Mouse (Mus musculus): ENCODE results near the gene Gas2. TPM values are rescaled to one million over a fixed set of nuclear protein-coding genes. Genes with fewer than 3 reads are reported as not detected.
A peak's percentile ranks its signal among the peaks of the same experiment; 100 is the strongest.

Gene Gas2
- polyA plus RNA-seq, 1 experiment from 2014 or later = 1.4 TPM

- no peak overlapping the region for H3K4me3 ChIP-seq (ENCODE audit: inconsistent target)
- 93% methylated on average over 1 of the region's 1 CpGs for WGBS (ENCODE audit: missing documents)
Observed at GRCm38 (mm10) chr7:51865336-51865735, 3.5 kb downstream of the Gas2 start.

DNA sequence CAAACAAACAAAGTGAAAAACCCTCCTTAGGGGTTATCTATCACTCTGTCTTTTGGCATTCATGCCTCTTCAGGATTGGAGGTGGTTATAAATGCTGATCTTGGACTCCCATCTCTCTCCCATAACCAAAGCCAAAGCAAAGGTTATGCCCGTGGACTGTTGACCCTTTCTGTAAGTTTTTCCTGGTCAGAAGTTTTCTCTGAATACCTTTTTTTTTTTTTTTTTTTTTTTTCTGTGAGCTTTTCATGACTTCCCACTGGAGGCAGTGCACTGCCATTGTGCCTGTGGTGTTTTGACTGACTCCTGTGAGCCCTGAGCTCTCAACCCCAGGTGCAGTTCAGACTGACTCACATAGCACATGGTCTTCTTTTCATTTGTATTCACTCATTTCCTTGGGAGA is 6.2 kb downstream of the Gas2 start:
- no peaks in the 10 kb centered on the region for H3K36me3 ChIP-seq (ENCODE audit: inconsistent target)
- H3K4me3 ChIP-seq (ENCODE audit: inconsistent target) = no peak overlapping the region
- H3K79me2 ChIP-seq (ENCODE audit: inconsistent target) = no peaks in the 10 kb centered on the region
- no peak overlapping the region for H3K27ac ChIP-seq
- 90% methylated on average over 1 of the region's 1 CpGs for WGBS (ENCODE audit: missing documents)

More at GRCm38 (mm10) chr7:51865336-51865735, 3.5 kb downstream of the Gas2 start:
- H3K79me2 ChIP-seq (ENCODE audit: inconsistent target) = no peaks in the 10 kb centered on the region; the same call in 1 of the 2 replicates
- no peak overlapping the region for H3K27ac ChIP-seq
- no peaks in the 10 kb centered on the region for H3K36me3 ChIP-seq (ENCODE audit: inconsistent target)

- Histone ChIP-seq H3K79me2 (ENCODE audit: inconsistent target) (no peaks in the 10 kb centered on the region), H3K27ac (no peak overlapping the region), H3K4me3 (ENCODE audit: inconsistent target) (no peak overlapping the region), H3K36me3 (ENCODE audit: inconsistent target) (no peaks in the 10 kb centered on the region)
- WGBS (ENCODE audit: missing documents) = 92% methylated on average over 1 of the region's 1 CpGs
Observed at GRCm38 (mm10) chr7:51872041-51872440, 10.2 kb downstream of the Gas2 start.

DNA sequence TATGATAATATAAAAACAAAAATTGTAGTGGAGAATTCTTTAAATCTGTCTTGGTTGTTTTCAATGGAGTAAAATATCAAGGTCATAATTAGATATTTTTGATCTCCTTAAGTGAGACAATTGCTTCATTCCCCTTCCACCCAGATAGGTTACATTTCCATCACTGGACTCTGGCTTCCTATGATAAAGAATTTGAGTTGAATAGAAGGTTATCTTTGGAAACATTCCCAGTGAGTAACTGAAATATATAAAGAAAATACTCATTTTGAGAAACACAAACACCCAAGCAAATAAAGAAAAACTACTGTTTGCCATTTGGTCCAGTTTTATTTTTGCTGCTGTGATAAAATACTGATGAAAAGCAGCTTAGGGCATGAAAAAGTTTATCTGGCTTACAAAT is 10.8 kb downstream of the Gas2 start:
- H3K4me3 ChIP-seq (ENCODE audit: inconsistent target) = no peak overlapping the region
- H3K79me2 ChIP-seq (ENCODE audit: inconsistent target) = no peaks in the 10 kb centered on the region
- H3K27ac ChIP-seq = no peak overlapping the region
- no peaks in the 10 kb centered on the region for H3K36me3 ChIP-seq (ENCODE audit: inconsistent target)

DNA sequence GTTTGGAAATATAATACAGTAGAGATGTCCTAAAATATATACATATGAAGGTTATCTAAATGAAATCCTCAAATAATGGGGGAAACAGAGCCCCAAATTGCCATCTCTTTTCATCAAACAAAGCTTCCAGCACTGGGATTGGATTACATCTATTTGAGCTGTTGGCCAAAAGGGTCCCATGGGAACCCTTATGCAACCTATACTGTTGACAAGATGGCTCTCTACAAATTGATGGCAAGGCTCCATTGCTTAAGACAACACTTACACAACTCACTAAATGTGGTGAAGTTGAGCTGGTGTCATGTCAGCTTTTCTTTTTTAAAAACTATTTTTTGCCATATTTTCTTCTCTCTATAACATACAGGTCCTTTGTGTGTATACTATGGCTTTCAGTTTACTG is 14.5 kb downstream of the Gas2 start:
- H3K4me3 ChIP-seq (ENCODE audit: inconsistent target) = no peak overlapping the region
- no peaks in the 10 kb centered on the region for H3K36me3 ChIP-seq (ENCODE audit: inconsistent target)
- no peak overlapping the region for H3K27ac ChIP-seq
- H3K79me2 ChIP-seq (ENCODE audit: inconsistent target) = no peaks in the 10 kb centered on the region

DNA sequence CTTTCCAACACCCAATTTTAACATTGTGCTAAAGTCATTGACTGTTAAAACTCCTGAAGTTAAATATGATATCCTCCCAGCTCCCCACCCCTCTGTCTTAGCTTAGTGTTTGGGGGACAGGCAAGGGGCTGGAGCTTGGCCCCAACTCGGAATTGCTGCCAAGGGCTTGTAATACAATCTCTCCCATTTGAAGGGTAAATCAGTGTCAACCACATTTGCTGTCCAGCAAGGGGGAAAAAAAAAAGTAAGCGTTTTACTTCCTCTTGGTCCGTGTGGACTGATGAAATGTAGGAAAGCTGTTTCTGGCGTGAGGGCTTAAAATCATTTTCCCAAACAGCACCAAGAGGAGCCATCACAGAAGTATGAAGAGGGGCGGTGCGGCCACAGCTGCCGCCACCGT is 16.9 kb downstream of the Gas2 start:
- no peak overlapping the region for H3K27ac ChIP-seq
- H3K79me2 ChIP-seq (ENCODE audit: inconsistent target) = no peaks in the 10 kb centered on the region
- WGBS (ENCODE audit: missing documents) = under 1% methylated on average over 8 of the region's 8 CpGs
- no peaks in the 10 kb centered on the region for H3K36me3 ChIP-seq (ENCODE audit: inconsistent target)
- H3K4me3 ChIP-seq (ENCODE audit: inconsistent target) = peak overlapping the region; percentile 20; the same call in 1 of the 2 replicates

DNA sequence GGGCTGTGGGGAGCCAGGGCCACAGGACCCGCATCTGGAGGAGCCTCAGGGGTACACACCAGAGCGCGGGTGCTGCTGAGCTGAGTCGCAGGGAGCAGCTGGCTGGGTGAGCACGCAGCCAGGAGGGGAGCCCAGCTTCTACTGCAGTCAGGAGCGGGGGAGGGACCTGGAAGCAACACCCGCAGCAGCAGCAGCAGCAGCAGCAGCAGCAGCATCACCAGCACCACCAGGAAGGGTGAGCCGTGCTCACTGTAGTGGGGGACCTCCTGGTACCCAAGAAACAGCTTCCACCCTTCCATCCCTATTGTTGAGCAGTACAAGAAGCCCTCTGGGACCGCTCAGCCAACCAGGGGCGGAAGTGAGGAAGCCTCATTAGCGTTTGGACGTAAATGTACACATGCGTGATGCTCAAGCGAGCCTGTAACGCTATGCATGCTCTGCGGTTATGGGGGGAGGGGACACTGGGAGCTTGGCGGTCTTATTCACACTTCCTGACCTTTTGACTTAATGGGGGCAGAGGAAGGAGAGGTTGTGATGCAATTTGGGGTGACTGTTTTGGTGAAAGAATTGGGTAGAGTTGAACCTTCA is 17.4 kb downstream of the Gas2 start:
- Histone ChIP-seq H3K4me3 (ENCODE audit: inconsistent target) (peak overlapping the region; percentile 20; the same call in 1 of the 2 replicates), H3K79me2 (ENCODE audit: inconsistent target) (no peaks in the 10 kb centered on the region), H3K27ac (no peak overlapping the region), H3K36me3 (ENCODE audit: inconsistent target) (no peaks in the 10 kb centered on the region)
- WGBS (ENCODE audit: missing documents) = 2% methylated on average over 17 of the region's 17 CpGs

GRCm38 (mm10) chr7:51880121-51880520 is 18.3 kb downstream of the Gas2 start:
- Histone ChIP-seq H3K4me3 (ENCODE audit: inconsistent target) (no peak overlapping the region), H3K27ac (no peak overlapping the region), H3K36me3 (ENCODE audit: inconsistent target) (no peaks in the 10 kb centered on the region), H3K79me2 (ENCODE audit: inconsistent target) (no peaks in the 10 kb centered on the region)
- 93% methylated on average over 4 of the region's 4 CpGs for WGBS (ENCODE audit: missing documents)

DNA sequence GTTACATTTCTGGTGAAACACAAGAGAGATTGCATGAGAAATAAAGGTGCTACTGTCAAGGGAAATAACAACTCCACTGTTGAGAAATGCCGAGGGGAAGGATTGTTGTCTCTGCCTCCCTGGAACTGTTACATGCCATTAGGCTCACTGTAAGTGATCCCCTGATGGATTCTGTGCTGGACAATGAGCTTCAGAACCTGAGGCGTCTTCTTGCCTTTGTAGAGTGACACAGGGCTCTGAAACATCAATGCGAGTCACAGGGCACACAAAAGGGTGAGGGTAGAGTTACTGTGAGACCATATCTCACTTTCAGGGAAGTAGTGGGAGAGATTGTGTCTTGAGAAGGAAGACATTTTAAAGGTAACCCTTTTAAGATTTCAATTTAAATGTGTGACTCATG is 23.5 kb downstream of the Gas2 start:
- Histone ChIP-seq H3K4me3 (ENCODE audit: inconsistent target) (no peak overlapping the region), H3K27ac (no peak overlapping the region), H3K79me2 (ENCODE audit: inconsistent target) (no peaks in the 10 kb centered on the region), H3K36me3 (ENCODE audit: inconsistent target) (no peaks in the 10 kb centered on the region)
- 93% methylated on average over 3 of the region's 3 CpGs for WGBS (ENCODE audit: missing documents)

- H3K4me3 ChIP-seq (ENCODE audit: inconsistent target) = no peak overlapping the region
- H3K27ac ChIP-seq = no peak overlapping the region
- H3K36me3 ChIP-seq (ENCODE audit: inconsistent target) = no peaks in the 10 kb centered on the region
- H3K79me2 ChIP-seq (ENCODE audit: inconsistent target) = no peaks in the 10 kb centered on the region
- WGBS (ENCODE audit: missing documents) = 92% methylated on average over 11 of the region's 11 CpGs
Observed at GRCm38 (mm10) chr7:51887678-51888567, 26.1 kb downstream of the Gas2 start.

DNA sequence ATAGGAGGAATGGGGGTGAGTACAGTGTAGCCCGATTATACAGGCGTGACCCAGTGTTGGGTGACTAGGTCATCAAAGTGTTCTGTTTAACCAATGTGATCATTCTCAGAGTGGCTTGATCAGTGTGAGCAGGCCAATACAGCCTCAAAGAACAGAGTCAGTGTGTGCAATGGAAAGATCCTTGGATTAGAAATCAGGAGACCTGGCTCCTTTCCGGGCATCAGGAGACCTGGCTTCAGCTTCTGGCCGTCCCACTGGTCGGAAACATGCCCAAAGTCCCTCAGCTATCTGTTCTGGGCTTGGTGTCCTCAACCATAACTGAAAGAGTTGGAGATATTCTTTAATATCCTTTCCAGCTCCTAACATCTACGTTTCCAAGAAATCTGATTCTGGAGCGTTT is 27.8 kb downstream of the Gas2 start:
- Histone ChIP-seq H3K27ac (no peak overlapping the region), H3K36me3 (ENCODE audit: inconsistent target) (no peaks in the 10 kb centered on the region), H3K4me3 (ENCODE audit: inconsistent target) (no peak overlapping the region), H3K79me2 (ENCODE audit: inconsistent target) (no peaks in the 10 kb centered on the region)
- WGBS (ENCODE audit: missing documents) = 93% methylated on average over 7 of the region's 7 CpGs

- no peak overlapping the region for H3K4me3 ChIP-seq (ENCODE audit: inconsistent target)
- 92% methylated on average over 1 of the region's 1 CpGs for WGBS (ENCODE audit: missing documents)
- H3K36me3 ChIP-seq (ENCODE audit: inconsistent target) = no peaks in the 10 kb centered on the region
- no peaks in the 10 kb centered on the region for H3K79me2 ChIP-seq (ENCODE audit: inconsistent target)
- H3K27ac ChIP-seq = no peak overlapping the region
Observed at GRCm38 (mm10) chr7:51892224-51892965, 30.6 kb downstream of the Gas2 start.

DNA sequence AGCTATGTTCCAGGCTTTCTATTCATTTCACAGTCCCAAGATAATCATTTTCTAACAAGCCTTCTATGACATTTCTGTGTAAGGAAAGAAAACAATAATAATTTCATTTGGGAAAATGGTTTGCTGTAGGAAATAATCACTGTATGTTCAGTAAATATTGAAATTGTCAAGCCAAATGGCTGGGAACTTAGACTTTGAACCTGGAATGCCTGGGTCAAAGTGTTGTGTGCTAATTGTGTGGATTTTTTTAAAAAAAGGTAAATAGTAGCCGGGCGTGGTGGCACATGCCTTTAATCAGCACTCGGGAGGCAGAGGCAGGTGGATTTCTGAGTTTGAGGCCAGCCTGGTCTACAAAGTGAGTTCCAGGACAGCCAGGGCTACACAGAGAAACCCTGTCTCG is 31.2 kb downstream of the Gas2 start:
- Histone ChIP-seq H3K36me3 (ENCODE audit: inconsistent target) (no peaks in the 10 kb centered on the region), H3K27ac (no peak overlapping the region), H3K4me3 (ENCODE audit: inconsistent target) (no peak overlapping the region), H3K79me2 (ENCODE audit: inconsistent target) (no peaks in the 10 kb centered on the region)
- WGBS (ENCODE audit: missing documents) = 93% methylated on average over 3 of the region's 4 CpGs

- WGBS (ENCODE audit: missing documents) = 90% methylated on average over 4 of the region's 4 CpGs
- Histone ChIP-seq H3K4me3 (ENCODE audit: inconsistent target) (no peak overlapping the region), H3K36me3 (ENCODE audit: inconsistent target) (no peaks in the 10 kb centered on the region), H3K79me2 (ENCODE audit: inconsistent target) (no peaks in the 10 kb centered on the region), H3K27ac (no peak overlapping the region)
Observed at GRCm38 (mm10) chr7:51894133-51894801, 32.5 kb downstream of the Gas2 start.

Measured in macrophage (primary cell).